Mouse (Mus musculus): ENCODE results near the gene AU018091.

GRCm38 (mm10) chr7:3211518-3211917, 42.5 kb upstream of the AU018091 start:
- TF ChIP-seq EP300 (IDR thresholded peaks at IDR 0.05; ENCODE audit: insufficient read depth, low read depth, low read length): no peak
- TF ChIP-seq POLR2A (IDR thresholded peaks at IDR 0.05; ENCODE audit: insufficient read depth, low read depth, low read length): no peak
- TF ChIP-seq CTCF (IDR thresholded peaks at IDR 0.05): no peak

Measured in heart, adult 2 months (tissue).